In the genomic region with DNA sequence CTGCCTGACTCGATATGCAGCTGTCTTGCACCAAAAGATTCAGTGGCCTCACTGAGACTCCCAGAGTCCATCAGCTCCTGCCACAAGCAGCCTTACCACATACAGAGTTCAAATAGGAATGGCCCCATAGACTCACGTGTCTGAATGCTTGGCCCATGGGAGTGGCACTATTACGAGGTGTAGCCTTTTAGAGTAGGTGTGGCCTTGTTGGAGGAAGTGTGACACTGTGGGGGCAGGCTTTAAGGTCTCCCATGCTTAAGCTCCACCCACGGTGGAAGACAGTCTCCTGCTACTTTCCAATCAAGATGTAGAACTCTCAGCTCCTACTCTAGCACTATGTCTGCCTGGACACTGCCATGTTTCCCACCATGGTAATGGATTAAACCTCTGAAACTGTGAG, we compare ENCODE assay signal across 25 mouse cellular contexts. TPM values are rescaled to one million over a fixed set of nuclear protein-coding genes. Genes with fewer than 3 reads are reported as not detected.
A peak's percentile ranks its signal among the peaks of the same experiment; 100 is the strongest.
DNase-seq lines count a peak whose midpoint lies in the region; ATAC-seq and TF ChIP-seq lines count a peak whose summit lies in the region.
"Had no signal": no experiment of that assay in that cellular context is flagged by ENCODE, and none has a peak within 500 bp of the region (broad histone marks: within the 10 kb centered on the region; RNA-seq: fewer than 3 reads in every experiment).

No protein-coding gene starts in this region.

- H3K4me2 ChIP-seq in liver, embryonic 13.5 days: no peak overlapping the region
- no peak overlapping the region for H3K4me2 ChIP-seq in forebrain, embryonic 16.5 days (ENCODE audit: low read length)
- no peak overlapping the region for H3K4me2 ChIP-seq in forebrain, embryonic 11.5 days (ENCODE audit: low read depth, low read length, severe bottlenecking)
- H3K4me2 ChIP-seq: embryonic facial prominence, embryonic 12.5 days; forebrain, embryonic 12.5 days; heart, embryonic 15.5 days; limb, embryonic 13.5 days; lung, embryonic 14.5 days; neural tube, embryonic 13.5 days had no signal

- TF ChIP-seq CTCF in G1E (IDR thresholded peaks at IDR 0.05; ENCODE audit: low read depth, low read length): no peak

- peaks cover 11% of the 10 kb centered on the region for H3K4me1 ChIP-seq in G1E (ENCODE audit: insufficient read depth, low read depth, low read length)
- peaks cover 10% of the 10 kb centered on the region; the same call in 1 of the 2 replicates for H3K4me1 ChIP-seq in liver, embryonic 13.5 days (replicated peaks)
- no peaks in the 10 kb centered on the region for H3K4me1 ChIP-seq in forebrain, embryonic 16.5 days (replicated peaks; ENCODE audit: control insufficient read depth, insufficient read depth, low read length)
- H3K4me1 ChIP-seq in forebrain, embryonic 11.5 days (replicated peaks; ENCODE audit: control insufficient read depth, insufficient read depth, low read length): no peaks in the 10 kb centered on the region
- H3K4me1 ChIP-seq: forebrain, embryonic 12.5 days; heart, embryonic 15.5 days had no signal

- H3K36me3 ChIP-seq in G1E (replicated peaks): peaks cover 62% of the 10 kb centered on the region
- peaks cover 13% of the 10 kb centered on the region for H3K36me3 ChIP-seq in liver, embryonic 13.5 days
- H3K36me3 ChIP-seq in forebrain, embryonic 16.5 days (ENCODE audit: control insufficient read depth, insufficient read depth): no peaks in the 10 kb centered on the region
- H3K36me3 ChIP-seq in forebrain, embryonic 11.5 days (ENCODE audit: control insufficient read depth, insufficient read depth, low read length): no peaks in the 10 kb centered on the region; the same call in 1 of the 2 replicates
- H3K36me3 ChIP-seq: forebrain, embryonic 12.5 days; heart, embryonic 15.5 days; neural tube, embryonic 13.5 days had no signal

- ATAC-seq in G1E (ENCODE audit: extremely low read depth, insufficient number of reproducible peaks, low FRiP score, poor library complexity, severe bottlenecking): peak; percentile 71
- peak; percentile 37 for ATAC-seq in granulocyte monocyte progenitor cell, adult 5-6 weeks (replicated peaks; ENCODE audit: poor library complexity, severe bottlenecking)
- ATAC-seq in liver, embryonic 13.5 days (ENCODE audit: low read depth): peak; percentile 87
- ATAC-seq in megakaryocyte progenitor cell, adult 5-6 weeks (replicated peaks; ENCODE audit: poor library complexity): peak; percentile 81
- ATAC-seq in forebrain, embryonic 16.5 days: no peak
- no peak for ATAC-seq in forebrain, embryonic 11.5 days (replicated peaks; ENCODE audit: low FRiP score)
- ATAC-seq: hindbrain, embryonic 16.5 days; midbrain, embryonic 16.5 days had no signal

- 36% methylated on average over 4 of the region's 4 CpGs for WGBS in liver, embryonic 13.5 days (ENCODE audit: insufficient replicate concordance)
- 77% methylated on average over 4 of the region's 4 CpGs for WGBS in forebrain, embryonic 16.5 days
- 76% methylated on average over 4 of the region's 4 CpGs for WGBS in forebrain, embryonic 11.5 days

- no peak overlapping the region for H3K9ac ChIP-seq in liver, embryonic 13.5 days
- no peak overlapping the region for H3K9ac ChIP-seq in forebrain, embryonic 16.5 days (replicated peaks; ENCODE audit: low read depth, low read length)
- H3K9ac ChIP-seq in forebrain, embryonic 11.5 days (ENCODE audit: low read length): no peak overlapping the region
- H3K9ac ChIP-seq: embryonic facial prominence, embryonic 12.5 days; forebrain, embryonic 12.5 days; heart, embryonic 15.5 days; limb, embryonic 13.5 days; lung, embryonic 14.5 days; neural tube, embryonic 13.5 days had no signal

- 0 out of 2 replicates have a peak, but pooled peaks cover 1% of the 10 kb centered on the region for H3K9me3 ChIP-seq in G1E (replicated peaks)
- H3K9me3 ChIP-seq in liver, embryonic 13.5 days (replicated peaks): no peaks in the 10 kb centered on the region
- H3K9me3 ChIP-seq in forebrain, embryonic 16.5 days (ENCODE audit: control insufficient read depth, low read length): no peaks in the 10 kb centered on the region
- no peaks in the 10 kb centered on the region for H3K9me3 ChIP-seq in forebrain, embryonic 11.5 days (ENCODE audit: control insufficient read depth, low read length)
- H3K9me3 ChIP-seq: embryonic facial prominence, embryonic 12.5 days; forebrain, embryonic 12.5 days; heart, embryonic 15.5 days; limb, embryonic 13.5 days; neural tube, embryonic 13.5 days had no signal

- intact Hi-C loops in heart, postnatal 10 days (cut with DNase I): no loop called here

- H3K4me3 ChIP-seq in G1E (ENCODE audit: low read depth, low read length): no peak overlapping the region
- no peak overlapping the region for H3K4me3 ChIP-seq in liver, embryonic 13.5 days (replicated peaks)
- no peak overlapping the region for H3K4me3 ChIP-seq in forebrain, embryonic 16.5 days (replicated peaks; ENCODE audit: low read length)
- no peak overlapping the region for H3K4me3 ChIP-seq in forebrain, embryonic 11.5 days (ENCODE audit: low read depth, low read length)
- H3K4me3 ChIP-seq: embryonic facial prominence, embryonic 12.5 days; forebrain, embryonic 12.5 days; heart, embryonic 15.5 days; limb, embryonic 13.5 days; myocyte; neural tube, embryonic 13.5 days had no signal

- H3K27me3 ChIP-seq in G1E (ENCODE audit: insufficient read depth, low read length): no peaks in the 10 kb centered on the region
- H3K27me3 ChIP-seq in liver, embryonic 13.5 days: no peaks in the 10 kb centered on the region
- H3K27me3 ChIP-seq in forebrain, embryonic 16.5 days (replicated peaks; ENCODE audit: control insufficient read depth, insufficient read depth, low read length): no peaks in the 10 kb centered on the region
- no peaks in the 10 kb centered on the region for H3K27me3 ChIP-seq in forebrain, embryonic 11.5 days (ENCODE audit: control insufficient read depth, insufficient read depth, low read length)
- H3K27me3 ChIP-seq: embryonic facial prominence, embryonic 12.5 days; forebrain, embryonic 12.5 days; heart, embryonic 15.5 days; limb, embryonic 13.5 days; neural tube, embryonic 13.5 days had no signal

- DNase-seq in G1E (ENCODE audit: low spot score): no peak
- DNase-seq in liver, embryonic 13.5 days: no peak
- DNase-seq in spleen, adult 18-20 months: no peak
- no peak for DNase-seq in heart, postnatal 10 days
- DNase-seq in forebrain, embryonic 11.5 days (ENCODE audit: low spot score): no peak
- DNase-seq: adrenal gland, adult 2 months; cerebellum, adult 9-11 months; gastrocnemius, postnatal 36 days; kidney, adult 18-20 months; layer of hippocampus, adult 9-11 months; lung, embryonic 14.5 days; right cerebral cortex, adult 18-20 months; right cerebral cortex, postnatal 4 days had no signal

- no peak overlapping the region for H3K27ac ChIP-seq in liver, embryonic 13.5 days
- H3K27ac ChIP-seq in forebrain, embryonic 16.5 days (ENCODE audit: low read length): no peak overlapping the region
- H3K27ac ChIP-seq in forebrain, embryonic 11.5 days (ENCODE audit: low read depth, low read length): no peak overlapping the region
- H3K27ac ChIP-seq: embryonic facial prominence, embryonic 12.5 days; forebrain, embryonic 12.5 days; heart, embryonic 15.5 days; kidney, postnatal 0 days; limb, embryonic 13.5 days; neural tube, embryonic 13.5 days had no signal

RNA-seq across cellular contexts. Expression of gene Rrp15, which starts 20.4 kb away (rescaled TPM):
- 23.1 and 28.5 TPM in 2 replicates for total RNA-seq in G1E (2014; fragmentation: Nextera tagmentation)
- 62.3 and 71.9 TPM in 2 replicates for total RNA-seq in G1E (2017)
- 11.9 and 12.4 TPM in 2 replicates for polyA plus RNA-seq in G1E (2012)
- 44.3 and 48.1 TPM in 2 replicates for total RNA-seq in granulocyte monocyte progenitor cell, adult 5-6 weeks (2014; fragmentation: Nextera tagmentation)
- 135 and 142 TPM in 2 replicates for total RNA-seq in granulocyte monocyte progenitor cell, adult 5-6 weeks (2017)
- polyA plus RNA-seq in liver, embryonic 13.5 days (2015; fragmentation: Nextera tagmentation; extraction: Ambion mirVana): 52.7 and 57.7 TPM in 2 replicates
- total RNA-seq in megakaryocyte progenitor cell, adult 5-6 weeks (2015): 57.6 and 66.0 TPM in 2 replicates
- total RNA-seq in megakaryocyte progenitor cell, adult 5-6 weeks (2017): 125 and 169 TPM in 2 replicates
- 10 to 100 TPM; 11.1 to 13.1 TPM for total RNA-seq in heart, postnatal 10 days (2021)
- polyA plus RNA-seq in forebrain, embryonic 16.5 days (2015; fragmentation: Nextera tagmentation; extraction: Ambion mirVana): 37.1 and 39.6 TPM in 2 replicates
- polyA plus RNA-seq in forebrain, embryonic 11.5 days (2014; fragmentation: Nextera tagmentation; extraction: Ambion mirVana): 64.5 and 69.4 TPM in 2 replicates

RNA-seq across cellular contexts. Expression of gene Tgfb2, which starts 23.0 kb away (rescaled TPM):
- total RNA-seq in G1E (2014; fragmentation: Nextera tagmentation) (0.30 TPM in 1 of 2 replicates, not detected in the other), G1E (2017) (0.33 and 0.46 TPM in 2 replicates)
- polyA plus RNA-seq in G1E (2012): 0.02 and 0.03 TPM in 2 replicates
- total RNA-seq in granulocyte monocyte progenitor cell, adult 5-6 weeks (2014; fragmentation: Nextera tagmentation): 5.1 TPM in 1 of 2 replicates, not detected in the other
- total RNA-seq in granulocyte monocyte progenitor cell, adult 5-6 weeks (2017): not detected in 2 replicates
- polyA plus RNA-seq in liver, embryonic 13.5 days (2015; fragmentation: Nextera tagmentation; extraction: Ambion mirVana): 2.1 and 2.5 TPM in 2 replicates
- total RNA-seq in megakaryocyte progenitor cell, adult 5-6 weeks (2015): 0.05 and 0.12 TPM in 2 replicates
- 0.44 TPM in 1 of 2 replicates, not detected in the other for total RNA-seq in megakaryocyte progenitor cell, adult 5-6 weeks (2017)
- total RNA-seq in heart, postnatal 10 days (2021): 10 to 100 TPM; 14.7 to 16.7 TPM
- 21.4 and 22.0 TPM in 2 replicates for polyA plus RNA-seq in forebrain, embryonic 16.5 days (2015; fragmentation: Nextera tagmentation; extraction: Ambion mirVana)
- 17.2 and 20.6 TPM in 2 replicates for polyA plus RNA-seq in forebrain, embryonic 11.5 days (2014; fragmentation: Nextera tagmentation; extraction: Ambion mirVana)

Comparison
In these comparisons a context has a peak if more than half of its experiments do, and no peak if none do; other contexts are left out.
1. ATAC-seq: peak in G1E (single experiment), granulocyte monocyte progenitor cell, adult 5-6 weeks (single experiment), liver, embryonic 13.5 days (single experiment) and megakaryocyte progenitor cell, adult 5-6 weeks (single experiment); none in forebrain, embryonic 16.5 days (single experiment) and forebrain, embryonic 11.5 days (single experiment).